Mouse (Mus musculus) neural tube, embryonic 11.5 days (tissue): ENCODE measurements at regions not wholly inside any gene's neighbourhood (a gene's known extent, or its start where the extent isn't known, plus 50 kb on each side); places are given as distances from the start of the nearest gene placed in this dataset.
A peak's percentile ranks its signal among the peaks of the same experiment; 100 is the strongest.

Source experiments
- ATAC-seq: fragments of 200-750 bp; cut with Nextera tagmentation; 2 replicates; pipeline ENCODE4 v1.8.0; 2017; ENCODE audit warnings: moderate number of reproducible peaks, mild to moderate bottlenecking, moderate TSS enrichment, moderate library complexity; ENCODE audit not compliant: insufficient read depth, low FRiP score, low TSS enrichment
- DNase-seq: peaks from one replicate; pipeline ENCODE4 v3.0.0-alpha.2; 2015; ENCODE audit warnings: low spot score
- H3K27ac ChIP-seq: fragments of 300-500 bp; sonication (generic); 2 replicates; pipeline ENCODE4 v1.5.1; 2014; ENCODE audit warnings: low read depth, mild to moderate bottlenecking, low read length
- H3K27me3 ChIP-seq: fragments of 300-500 bp; sonication (generic); 2 replicates; pipeline ENCODE4 v1.6.1; 2014; ENCODE audit warnings: mild to moderate bottlenecking, low read length, mixed read lengths; ENCODE audit not compliant: control insufficient read depth, insufficient read depth
- H3K36me3 ChIP-seq: fragments of 300-500 bp; sonication (generic); 2 replicates; pipeline ENCODE4 v1.6.1; 2014; ENCODE audit warnings: mild to moderate bottlenecking, low read length, moderate library complexity, mixed read lengths; ENCODE audit not compliant: control insufficient read depth, insufficient read depth
- H3K4me1 ChIP-seq: fragments of 300-500 bp; sonication (generic); 2 replicates; pipeline ENCODE4 v1.6.1; 2014; ENCODE audit warnings: low read length, mixed read lengths; ENCODE audit not compliant: control insufficient read depth, insufficient read depth
- H3K4me2 ChIP-seq: fragments of 300-500 bp; sonication (generic); 2 replicates; pipeline ENCODE4 v1.6.1; 2014; ENCODE audit warnings: low read depth, mild to moderate bottlenecking, moderate library complexity
- H3K4me3 ChIP-seq: fragments of 300-500 bp; sonication (generic); 2 replicates; pipeline ENCODE4 v1.5.1; 2014; ENCODE audit warnings: low read depth, low read length
- H3K9ac ChIP-seq: fragments of 300-500 bp; sonication (generic); 2 replicates; pipeline ENCODE4 v1.6.1; 2014; ENCODE audit warnings: mild to moderate bottlenecking, low read length
- H3K9me3 ChIP-seq: fragments of 300-500 bp; sonication (generic); 2 replicates; pipeline ENCODE4 v1.6.1; 2016; ENCODE audit warnings: low read length; ENCODE audit not compliant: control insufficient read depth
- WGBS: fragments of 180-500 bp; shearing (Covaris S2); extraction: QIAGEN DNeasy Blood & Tissue Kit; methylation state at CpG from one replicate; pipeline ENCODE4 v1.1.7; 2014; 5-methylcytosine and 5-hydroxymethylcytosine counted together

DNA sequence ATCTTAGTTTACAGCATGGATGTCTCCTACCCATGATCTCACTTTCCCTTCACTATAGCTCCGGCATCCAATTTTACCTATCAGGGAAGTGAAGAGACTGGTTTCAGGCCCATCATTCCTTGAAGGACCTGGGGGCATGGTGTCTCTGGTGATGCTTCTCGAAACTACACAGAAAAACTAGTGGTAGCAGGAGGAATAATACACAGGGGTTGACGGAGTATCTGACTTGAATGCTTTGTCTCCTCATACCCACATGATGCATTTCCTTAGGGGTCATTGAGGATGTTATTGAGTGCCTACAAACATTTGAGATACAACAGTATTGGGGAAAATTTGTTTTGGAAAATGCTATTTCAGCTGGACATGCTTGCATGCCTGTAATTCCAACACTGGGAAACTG lies 253.0 kb upstream of the 4930412O13Rik start:
- no peak overlapping the region for H3K9ac ChIP-seq
- H3K36me3 ChIP-seq, result no peaks in the 10 kb centered on the region
- ATAC-seq (no peak), DNase-seq (no peak)
- H3K4me1 ChIP-seq, result no peaks in the 10 kb centered on the region
- WGBS, result 92% methylated on average over 3 of the region's 3 CpGs
- H3K4me2 ChIP-seq, result no peak overlapping the region
- no peak overlapping the region for H3K4me3 ChIP-seq
- no peaks in the 10 kb centered on the region for H3K9me3 ChIP-seq
- no peaks in the 10 kb centered on the region for H3K27me3 ChIP-seq
- no peak overlapping the region for H3K27ac ChIP-seq

- WGBS, result 34% methylated on average over 15 of the region's 15 CpGs
Measured at GRCm38 (mm10) chr2:9632719-9633446, 248.2 kb upstream of the 4930412O13Rik start.

DNA sequence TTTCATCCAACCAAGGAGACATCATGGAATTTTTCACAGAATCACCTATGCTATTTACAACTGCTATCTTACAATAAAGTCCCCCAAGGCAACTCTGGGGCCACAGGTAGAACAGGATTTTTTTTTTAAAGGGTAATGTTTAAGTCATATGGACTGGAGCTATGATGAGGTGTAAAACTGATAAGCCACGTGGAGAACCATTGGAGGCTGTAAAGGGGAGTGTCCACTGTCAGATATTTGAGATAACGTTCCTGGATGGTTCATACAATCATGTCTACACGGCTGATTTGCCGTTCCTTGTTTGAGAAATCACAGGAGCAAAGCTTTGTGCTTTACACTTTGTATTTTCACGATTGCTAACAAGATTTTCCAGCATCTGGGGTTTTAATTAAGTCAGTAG lies 241.8 kb upstream of the 4930412O13Rik start:
- Histone ChIP-seq H3K4me1 (no peaks in the 10 kb centered on the region), H3K4me3 (no peak overlapping the region), H3K27ac (no peak overlapping the region), H3K27me3 (no peaks in the 10 kb centered on the region), H3K9ac (no peak overlapping the region), H3K36me3 (no peaks in the 10 kb centered on the region), H3K4me2 (no peak overlapping the region), H3K9me3 (no peaks in the 10 kb centered on the region)
- ATAC-seq (no peak), DNase-seq (no peak)
- 78% methylated on average over 5 of the region's 5 CpGs for WGBS

More at GRCm38 (mm10) chr2:9632719-9633446, 248.2 kb upstream of the 4930412O13Rik start:
- DNase-seq (peak; percentile 38), ATAC-seq (no peak)
- Histone ChIP-seq H3K27ac (no peak overlapping the region), H3K36me3 (no peaks in the 10 kb centered on the region), H3K4me2 (peak overlapping the region; percentile 0; the same call in 1 of the 2 replicates), H3K9ac (no peak overlapping the region), H3K4me3 (no peak overlapping the region), H3K27me3 (no peaks in the 10 kb centered on the region), H3K4me1 (no peaks in the 10 kb centered on the region), H3K9me3 (no peaks in the 10 kb centered on the region)

- Histone ChIP-seq H3K27ac (no peak overlapping the region), H3K4me3 (no peak overlapping the region), H3K27me3 (no peaks in the 10 kb centered on the region), H3K9me3 (no peaks in the 10 kb centered on the region), H3K4me2 (no peak overlapping the region), H3K36me3 (no peaks in the 10 kb centered on the region), H3K9ac (no peak overlapping the region), H3K4me1 (no peaks in the 10 kb centered on the region)
- DNase-seq, result no peak
- no peak for ATAC-seq
- 77% methylated on average over 7 of the region's 7 CpGs for WGBS
Measured at GRCm38 (mm10) chr2:9641629-9642028, 239.4 kb upstream of the 4930412O13Rik start.

- H3K27ac ChIP-seq, result no peak overlapping the region
- 75% methylated on average over 3 of the region's 3 CpGs for WGBS
Measured at GRCm38 (mm10) chr2:9642411-9642810, 238.6 kb upstream of the 4930412O13Rik start.

DNA sequence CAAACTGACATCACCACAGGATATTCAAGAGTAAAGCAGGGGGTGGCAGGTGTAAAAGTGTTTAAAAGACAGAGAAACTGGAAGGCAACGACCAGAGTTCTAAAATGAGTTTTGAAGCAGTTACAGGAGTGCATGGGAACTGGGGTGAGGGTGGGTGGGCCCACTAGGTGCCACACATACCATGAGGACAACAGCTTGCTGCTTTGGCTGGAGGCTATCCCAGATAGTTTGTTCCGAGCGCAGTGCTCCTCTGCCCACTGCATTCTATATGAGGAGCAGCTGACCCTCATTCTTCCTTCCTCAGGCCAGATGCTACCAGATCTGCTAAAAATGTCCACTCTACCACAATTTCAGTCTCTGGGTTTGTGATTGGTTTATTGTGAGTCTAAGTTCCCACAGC lies 234.6 kb upstream of the 4930412O13Rik start:
- DNase-seq (no peak), ATAC-seq (no peak)
- Histone ChIP-seq H3K4me2 (no peak overlapping the region), H3K4me1 (no peaks in the 10 kb centered on the region), H3K27me3 (no peaks in the 10 kb centered on the region), H3K9me3 (no peaks in the 10 kb centered on the region), H3K9ac (no peak overlapping the region), H3K36me3 (no peaks in the 10 kb centered on the region), H3K27ac (no peak overlapping the region), H3K4me3 (no peak overlapping the region)
- WGBS, result 52% methylated on average over 3 of the region's 3 CpGs

More at GRCm38 (mm10) chr2:9642411-9642810, 238.6 kb upstream of the 4930412O13Rik start:
- DNase-seq (no peak), ATAC-seq (no peak)
- Histone ChIP-seq H3K4me2 (no peak overlapping the region), H3K9me3 (no peaks in the 10 kb centered on the region), H3K9ac (no peak overlapping the region), H3K27me3 (no peaks in the 10 kb centered on the region), H3K36me3 (no peaks in the 10 kb centered on the region), H3K4me1 (no peaks in the 10 kb centered on the region), H3K4me3 (no peak overlapping the region)

DNA sequence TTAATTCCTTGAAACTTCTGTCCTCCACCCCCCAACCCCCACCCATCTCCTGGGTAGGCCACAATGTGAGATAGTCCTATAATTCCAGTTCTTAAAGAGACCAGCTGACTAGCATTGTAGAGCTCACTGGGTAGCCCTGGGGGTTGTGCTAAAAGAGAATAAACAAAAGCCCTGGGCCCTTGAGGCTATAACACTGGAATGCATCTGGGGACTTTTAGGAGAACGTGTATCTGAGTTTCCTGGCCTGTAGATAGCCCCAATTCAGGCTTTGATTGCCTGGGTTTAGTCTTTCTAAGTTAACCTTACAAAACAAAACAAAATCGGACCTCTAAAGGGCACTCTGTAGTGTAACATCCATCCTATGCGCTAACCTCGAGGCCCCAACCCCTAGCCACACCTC lies 234.1 kb upstream of the 4930412O13Rik start:
- H3K4me3 ChIP-seq, result no peak overlapping the region
- no peaks in the 10 kb centered on the region for H3K9me3 ChIP-seq
- no peak overlapping the region for H3K27ac ChIP-seq
- H3K4me1 ChIP-seq, result no peaks in the 10 kb centered on the region
- no peak overlapping the region for H3K4me2 ChIP-seq
- WGBS, result 9% methylated on average over 4 of the region's 4 CpGs
- no peak overlapping the region for H3K9ac ChIP-seq
- no peaks in the 10 kb centered on the region for H3K36me3 ChIP-seq
- no peaks in the 10 kb centered on the region for H3K27me3 ChIP-seq
- no peak for ATAC-seq
- DNase-seq, result no peak

GRCm38 (mm10) chr2:9650082-9650481 lies 231.0 kb upstream of the 4930412O13Rik start:
- no peak overlapping the region for H3K4me3 ChIP-seq
- DNase-seq (no peak), ATAC-seq (no peak)
- H3K9me3 ChIP-seq, result no peaks in the 10 kb centered on the region
- H3K36me3 ChIP-seq, result no peaks in the 10 kb centered on the region
- no peaks in the 10 kb centered on the region for H3K27me3 ChIP-seq
- no peaks in the 10 kb centered on the region for H3K4me1 ChIP-seq
- H3K27ac ChIP-seq, result no peak overlapping the region
- no peak overlapping the region for H3K4me2 ChIP-seq
- 97% methylated on average over 1 of the region's 1 CpGs for WGBS
- no peak overlapping the region for H3K9ac ChIP-seq

- ATAC-seq, result no peak
- Histone ChIP-seq H3K4me2 (no peak overlapping the region), H3K4me1 (no peaks in the 10 kb centered on the region), H3K27me3 (no peaks in the 10 kb centered on the region), H3K27ac (no peak overlapping the region), H3K36me3 (no peaks in the 10 kb centered on the region), H3K9ac (no peak overlapping the region), H3K4me3 (no peak overlapping the region), H3K9me3 (no peaks in the 10 kb centered on the region)
- 93% methylated on average over 4 of the region's 4 CpGs for WGBS
- no peak for DNase-seq
Measured at GRCm38 (mm10) chr2:9658880-9659279, 222.2 kb upstream of the 4930412O13Rik start.
